Mouse (Mus musculus) E14TG2a.4 (cell line): Measurements from ENCODE around the gene Phf2.

ENCODE experiments used
- CTCF ChIP-seq: conservative IDR thresholded peaks from 2 replicates; pipeline ENCODE4 v1.5.1; 2014; ENCODE audit warnings: low read length
- NANOG ChIP-seq: IDR thresholded peaks from 2 replicates; pipeline ENCODE4 v1.6.1; 2014; ENCODE audit warnings: borderline replicate concordance, low read length, mixed read lengths

DNA sequence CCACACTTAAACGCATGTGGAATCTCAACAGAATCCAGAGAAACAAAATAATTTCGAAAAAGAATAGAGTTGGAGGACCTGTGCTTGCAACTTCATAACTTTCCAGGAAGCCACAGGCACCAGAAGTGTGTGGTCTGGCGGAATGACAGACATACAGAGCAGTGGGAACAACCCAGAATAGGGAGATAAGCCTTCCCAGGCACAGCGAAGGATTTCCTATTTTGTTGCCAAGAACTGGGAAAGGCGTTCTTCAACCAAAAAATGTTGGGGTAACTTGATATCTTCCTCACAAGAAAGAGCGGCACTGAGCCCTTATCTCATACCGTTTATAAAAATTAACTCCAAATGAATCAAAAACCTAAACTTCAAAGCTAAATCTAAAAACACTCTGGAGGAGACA, 96.4 kb downstream of the Phf2 start:
- TF ChIP-seq CTCF (no peak), NANOG (no peak)
